Mouse (Mus musculus): Measurements from ENCODE around the gene Psma7. TPM values are rescaled to one million over a fixed set of nuclear protein-coding genes. Genes with fewer than 3 reads are reported as not detected.

The Psma7 gene
- total and polyA plus RNA-seq, 3 experiments, result 394 to 515 (median 458) TPM

- Histone ChIP-seq H3K9ac (ENCODE audit: control insufficient read depth, low read depth, low read length, poor library complexity, severe bottlenecking) (no peak overlapping the region), H3K79me2 (ENCODE audit: control insufficient read depth, insufficient read depth, low read length, poor library complexity) (no peaks in the 10 kb centered on the region), H3K4me1 (ENCODE audit: control insufficient read depth in 1 of 2, insufficient read depth in 2 of 2, low read length in 2 of 2) (peaks cover 0 to 3% of the 10 kb centered on the region in 2 experiments; a peak in 1 of 4 replicates), H3K27me3 (ENCODE audit: control insufficient read depth in 1 of 2, insufficient read depth in 2 of 2, low read length in 2 of 2) (peaks cover 10 to 14% of the 10 kb centered on the region in 2 experiments), H3K27ac (ENCODE audit: control insufficient read depth, low read depth, low read length) (no peak overlapping the region), H3K9me3 (replicated peaks; ENCODE audit: insufficient read depth, low read length) (no peaks in the 10 kb centered on the region), H3K36me3 (ENCODE audit: control insufficient read depth in 1 of 2, insufficient read depth in 2 of 2, low read length in 2 of 2) (no peaks in the 10 kb centered on the region; a peak in 1 of 4 replicates), H3K4me3 (ENCODE audit: control insufficient read depth in 1 of 2, insufficient read depth in 1 of 2, low read depth in 2 of 2, low read length in 2 of 2) (no peak overlapping the region)
- TF ChIP-seq RCOR1 (IDR thresholded peaks at IDR 0.05; ENCODE audit: low read depth, low read length) (no peak), POLR2AphosphoS2 (IDR thresholded peaks at IDR 0.05; ENCODE audit: low read length) (no peak), SIN3A (IDR thresholded peaks at IDR 0.05; ENCODE audit: low read length) (no peak), MAX (IDR thresholded peaks at IDR 0.05; ENCODE audit: low read length) (no peak), GATA1 (IDR thresholded peaks at IDR 0.05; ENCODE audit: low read depth, low read length) (no peak), MAFK (IDR thresholded peaks at IDR 0.05; ENCODE audit: borderline replicate concordance, low read depth, low read length) (no peak), ZNF384 (IDR thresholded peaks at IDR 0.05; ENCODE audit: low read depth, low read length) (no peak), ZKSCAN1 (IDR thresholded peaks at IDR 0.05; ENCODE audit: low read depth, low read length) (no peak), USF2 (IDR thresholded peaks at IDR 0.05; ENCODE audit: borderline replicate concordance in 1 of 2, insufficient read depth in 1 of 2, low read depth in 1 of 2, low read length in 2 of 2) (no peak), BHLHE40 (IDR thresholded peaks at IDR 0.05; ENCODE audit: borderline replicate concordance, low read depth, low read length) (no peak), TCF12 (IDR thresholded peaks at IDR 0.05; ENCODE audit: low read depth, low read length) (no peak), NELFE (IDR thresholded peaks at IDR 0.05; ENCODE audit: low read depth, low read length) (no peak), NRF1 (IDR thresholded peaks at IDR 0.05; ENCODE audit: insufficient read depth, low read depth, low read length, poor library complexity, severe bottlenecking) (no peak), EP300 (IDR thresholded peaks at IDR 0.05; ENCODE audit: low read depth in 1 of 2, low read length in 2 of 2) (no peak), UBTF (IDR thresholded peaks at IDR 0.05; ENCODE audit: borderline replicate concordance, insufficient read depth, low read depth, low read length) (no peak), ZC3H11A (IDR thresholded peaks at IDR 0.05; ENCODE audit: low read depth, low read length) (no peak), E2F4 (IDR thresholded peaks at IDR 0.05; ENCODE audit: borderline replicate concordance, low read depth, low read length) (no peak), ETS1 (IDR thresholded peaks at IDR 0.05; ENCODE audit: low read depth, low read length) (no peak), HCFC1 (IDR thresholded peaks at IDR 0.05; ENCODE audit: low read depth, low read length) (no peak)
- DNase-seq (ENCODE audit: low read depth, low spot score), result no peak
Observed at GRCm38 (mm10) chr2:180001635-180002034, 40.6 kb downstream of the Psma7 start.

- TF ChIP-seq ZKSCAN1 (IDR thresholded peaks at IDR 0.05; ENCODE audit: low read depth, low read length) (no peak), POLR2AphosphoS5 (IDR thresholded peaks at IDR 0.05; ENCODE audit: borderline replicate concordance, low read depth, low read length) (no peak)
- no peak overlapping the region for H3K27ac ChIP-seq (ENCODE audit: control insufficient read depth, low read depth, low read length)
- H3K36me3 ChIP-seq (ENCODE audit: control insufficient read depth in 1 of 2, insufficient read depth in 2 of 2, low read length in 2 of 2), result no peaks in the 10 kb centered on the region; a peak in 1 of 4 replicates
- no peaks in the 10 kb centered on the region for H3K9me3 ChIP-seq (replicated peaks; ENCODE audit: insufficient read depth, low read length)
- H3K4me1 ChIP-seq (ENCODE audit: control insufficient read depth in 1 of 2, insufficient read depth in 2 of 2, low read length in 2 of 2), result peaks cover 0 to 3% of the 10 kb centered on the region in 2 experiments; a peak in 1 of 4 replicates
- H3K4me3 ChIP-seq (ENCODE audit: control insufficient read depth in 1 of 2, insufficient read depth in 1 of 2, low read depth in 2 of 2, low read length in 2 of 2), result no peak overlapping the region
- H3K79me2 ChIP-seq (ENCODE audit: control insufficient read depth, insufficient read depth, low read length, poor library complexity), result no peaks in the 10 kb centered on the region
- DNase-seq (ENCODE audit: low read depth, low spot score), result no peak
- H3K9ac ChIP-seq (ENCODE audit: control insufficient read depth, low read depth, low read length, poor library complexity, severe bottlenecking), result no peak overlapping the region
- peaks cover 10 to 11% of the 10 kb centered on the region in 2 experiments for H3K27me3 ChIP-seq (ENCODE audit: control insufficient read depth in 1 of 2, insufficient read depth in 2 of 2, low read length in 2 of 2)
Observed at GRCm38 (mm10) chr2:179998431-179998830, 43.8 kb downstream of the Psma7 start.
